Mouse (Mus musculus) frontal cortex, postnatal 10 days (tissue): ENCODE data around the gene Vkorc1.

Source experiments
- DNase-seq, 2 experiments: peaks; one replicate each; pipeline ENCODE4 v3.0.0; 2022; ENCODE audit warnings: low spot score in 2 of 2, mixed read lengths in 1 of 2

The Vkorc1 gene

GRCm38 (mm10) chr7:127876467-127877348, 18.7 kb downstream of the Vkorc1 start, which contains the start of gene Zfp668:
Gene Zfp668 (minus strand): TSS chr7:127876828.
- DNase-seq: peak; percentile 84 to 88

GRCm38 (mm10) chr7:127876041-127876466, 19.4 kb downstream of the Vkorc1 start, which contains the start of gene Zfp646:
Gene Zfp646 (plus strand): TSS chr7:127876221.
- DNase-seq: peak in 1 of 2 experiments; percentile 55

- DNase-seq: peak; percentile 93 to 94
These were observed 19.8 kb downstream of the Vkorc1 start for GRCm38 (mm10) chr7:127875627-127876001.

GRCm38 (mm10) chr7:127874812-127875626, 20.4 kb downstream of the Vkorc1 start:
- no peak for DNase-seq

- DNase-seq: no peak
These were observed 25.1 kb downstream of the Vkorc1 start for GRCm38 (mm10) chr7:127870136-127870821.

GRCm38 (mm10) chr7:127869149-127869810, 26.1 kb downstream of the Vkorc1 start:
- DNase-seq: no peak

GRCm38 (mm10) chr7:127867641-127868040, 27.8 kb downstream of the Vkorc1 start:
- DNase-seq: no peak

GRCm38 (mm10) chr7:127866434-127866833, 29.0 kb downstream of the Vkorc1 start:
- no peak for DNase-seq

- no peak for DNase-seq
These were observed 37.2 kb downstream of the Vkorc1 start for GRCm38 (mm10) chr7:127858258-127858657.

GRCm38 (mm10) chr7:127850906-127851305, 44.5 kb downstream of the Vkorc1 start:
- no peak for DNase-seq

GRCm38 (mm10) chr7:127849973-127850875, 45.2 kb downstream of the Vkorc1 start:
- DNase-seq: no peak
